Comparison of ENCODE assay signal across 35 mouse cellular contexts in genomic region chr9:30910491-30910890, GRCm38 (mm10). TPM values are rescaled to one million over a fixed set of nuclear protein-coding genes. Genes with fewer than 3 reads are reported as not detected.
"Had no signal": no experiment of that assay in that cellular context is flagged by ENCODE, and none has a peak within 500 bp of the region (broad histone marks: within the 10 kb centered on the region; RNA-seq: fewer than 3 reads in every experiment).

No protein-coding gene starts in this region.

- H3K27me3 ChIP-seq: heart, embryonic 12.5 days; heart, embryonic 13.5 days; heart, embryonic 15.5 days; hindbrain, embryonic 12.5 days; hindbrain, embryonic 13.5 days; hindbrain, embryonic 15.5 days; intestine, embryonic 15.5 days; kidney, embryonic 15.5 days had no signal

- H3K9me3 ChIP-seq: heart, embryonic 12.5 days; heart, embryonic 13.5 days; heart, embryonic 15.5 days; hindbrain, embryonic 10.5 days; hindbrain, embryonic 12.5 days; hindbrain, embryonic 13.5 days; hindbrain, embryonic 15.5 days; intestine, embryonic 15.5 days; kidney, embryonic 15.5 days had no signal

- H3K4me1 ChIP-seq: hindbrain, embryonic 12.5 days; hindbrain, embryonic 13.5 days; hindbrain, embryonic 15.5 days; intestine, embryonic 15.5 days had no signal

- H3K27ac ChIP-seq: heart, embryonic 13.5 days; heart, embryonic 15.5 days; hindbrain, embryonic 10.5 days; hindbrain, embryonic 12.5 days; hindbrain, embryonic 13.5 days; hindbrain, embryonic 14.5 days; hindbrain, embryonic 15.5 days; hindbrain, postnatal 0 days; intestine, embryonic 15.5 days; kidney, embryonic 15.5 days; kidney, postnatal 0 days; layer of hippocampus, adult 2 months; left cerebral cortex, adult 2 months had no signal

- ATAC-seq: hindbrain, embryonic 16.5 days; hindbrain, postnatal 0 days; inflammation-experienced regulatory T-cells, adult 6 months; intestine, embryonic 15.5 days; intestine, embryonic 16.5 days; intestine, postnatal 0 days had no signal

- DNase-seq: heart, postnatal 10 days; heart, postnatal 14 days; heart, postnatal 36 days; heart, postnatal 4 days; kidney, adult 11 months; kidney, adult 18-20 months; kidney, adult 2 months; kidney, adult 8-10 months; kidney, adult 9 months; kidney, postnatal 10 days; kidney, postnatal 14 days; kidney, postnatal 25 days; kidney, postnatal 36 days; kidney, postnatal 4 days; layer of hippocampus, adult 9-11 months; layer of hippocampus, postnatal 36 days had no signal

- H3K4me2 ChIP-seq: heart, embryonic 12.5 days; heart, embryonic 13.5 days; heart, embryonic 15.5 days; hindbrain, embryonic 12.5 days; hindbrain, embryonic 13.5 days; hindbrain, embryonic 14.5 days; hindbrain, embryonic 15.5 days; intestine, embryonic 15.5 days; kidney, embryonic 15.5 days had no signal

- H3K36me3 ChIP-seq: heart, embryonic 15.5 days; hindbrain, embryonic 10.5 days; hindbrain, embryonic 12.5 days; hindbrain, embryonic 13.5 days; hindbrain, embryonic 15.5 days; intestine, embryonic 15.5 days had no signal

- H3K4me3 ChIP-seq: heart, embryonic 12.5 days; heart, embryonic 13.5 days; heart, embryonic 15.5 days; hindbrain, embryonic 10.5 days; hindbrain, embryonic 12.5 days; hindbrain, embryonic 13.5 days; hindbrain, embryonic 15.5 days; intestine, embryonic 15.5 days; kidney, embryonic 15.5 days; layer of hippocampus, adult 2 months; left cerebral cortex, adult 2 months had no signal

- H3K9ac ChIP-seq: heart, embryonic 12.5 days; heart, embryonic 13.5 days; heart, embryonic 15.5 days; hindbrain, embryonic 12.5 days; hindbrain, embryonic 13.5 days; hindbrain, embryonic 14.5 days; hindbrain, embryonic 15.5 days; intestine, embryonic 15.5 days; kidney, embryonic 15.5 days had no signal

RNA-seq across cellular contexts. Expression of gene Adamts15, which starts 11.8 kb away (rescaled TPM):
- polyA plus RNA-seq: inflammation-experienced regulatory T-cells, adult 6 months had no signal

RNA-seq across cellular contexts. Expression of gene Adamts8, which starts 31.9 kb away (rescaled TPM):
- total RNA-seq: hematopoietic stem cell, adult 5-6 weeks had no signal
